Mouse (Mus musculus) bone marrow macrophage, adult 2 months (primary cell): ENCODE results near the gene Tex9.

Experiments
- CTCF ChIP-seq: IDR thresholded peaks from 2 replicates; pipeline ENCODE4 v1.5.1; 2012; ENCODE audit warnings: low read depth, mild to moderate bottlenecking, low read length, moderate library complexity
- POLR2A ChIP-seq: IDR thresholded peaks from 2 replicates; pipeline ENCODE4 v1.6.1; 2012; ENCODE audit warnings: mild to moderate bottlenecking, low read depth, low read length, borderline replicate concordance

DNA sequence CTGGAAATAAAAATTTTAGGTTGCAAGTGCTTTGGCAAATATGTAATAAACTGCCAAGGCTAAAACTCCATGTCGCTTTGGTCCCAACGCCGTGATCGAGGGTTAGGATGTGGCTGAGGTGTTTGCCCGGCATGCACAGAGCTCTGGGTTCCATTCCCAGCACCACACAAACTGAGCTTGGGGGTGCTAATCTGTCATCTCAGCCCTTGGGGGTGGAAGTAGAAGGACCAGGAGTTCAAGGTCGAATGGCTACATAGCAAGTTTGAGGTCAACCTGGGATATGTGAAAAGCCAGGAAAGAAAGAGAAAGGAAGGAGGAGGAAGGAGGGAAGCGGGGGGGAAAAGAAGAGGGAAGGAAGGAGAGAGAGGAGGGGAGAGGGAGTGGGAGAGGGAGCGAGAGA, 87.6 kb downstream of the Tex9 start:
- no peak for TF ChIP-seq POLR2A
- TF ChIP-seq CTCF = no peak
